Mouse (Mus musculus): ENCODE data around the gene Bglap. TPM values are rescaled to one million over a fixed set of nuclear protein-coding genes. Genes with fewer than 3 reads are reported as not detected.

Gene Bglap
- polyA plus RNA-seq, 1 experiment from 2014 or later: not detected

- peaks cover 46% of the 10 kb centered on the region for H3K36me3 ChIP-seq
- peaks cover 27% of the 10 kb centered on the region for H3K4me1 ChIP-seq
- WGBS: 87% methylated on average over 4 of the region's 4 CpGs
- H3K4me3 ChIP-seq (replicated peaks): no peak overlapping the region
- no peak overlapping the region for H3K27ac ChIP-seq (replicated peaks)
- no peak overlapping the region for H3K4me2 ChIP-seq
- H3K27me3 ChIP-seq (replicated peaks): no peaks in the 10 kb centered on the region
- no peak for ATAC-seq (ENCODE audit: low FRiP score)
- H3K9me3 ChIP-seq (replicated peaks): no peaks in the 10 kb centered on the region
- no peak overlapping the region for H3K9ac ChIP-seq (replicated peaks)
Measured at GRCm38 (mm10) chr3:88411681-88412080, 27.4 kb upstream of the Bglap start.

DNA sequence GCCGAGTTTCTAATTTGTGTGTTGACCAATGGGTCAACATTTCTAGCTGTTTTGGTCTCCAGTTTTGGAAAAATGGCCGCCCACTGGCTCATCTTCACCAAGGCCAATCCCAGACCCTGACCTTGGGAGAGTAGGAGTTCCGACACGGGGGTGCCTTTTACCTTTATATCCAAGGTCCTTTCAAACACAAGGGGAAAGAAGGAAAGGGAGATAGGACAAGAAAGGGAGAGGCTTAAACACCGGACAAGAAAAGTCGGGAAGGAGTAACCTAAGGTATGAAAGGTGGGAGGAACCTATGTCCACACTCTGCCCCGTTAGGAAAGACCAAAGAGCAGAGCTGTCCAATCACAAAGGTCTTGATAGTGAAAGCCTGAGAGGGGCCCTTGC, 26.4 kb upstream of the Bglap start:
- no peaks in the 10 kb centered on the region for H3K27me3 ChIP-seq (replicated peaks)
- H3K36me3 ChIP-seq: peaks cover 36% of the 10 kb centered on the region
- H3K4me2 ChIP-seq: peak overlapping the region; percentile 84
- H3K4me3 ChIP-seq (replicated peaks): peak overlapping the region; percentile 59
- H3K9ac ChIP-seq (replicated peaks): peak overlapping the region; percentile 74; the same call in 1 of the 2 replicates
- 24% methylated on average over 7 of the region's 7 CpGs for WGBS
- no peak for ATAC-seq (ENCODE audit: low FRiP score)
- peak overlapping the region; percentile 87 for H3K27ac ChIP-seq (replicated peaks)
- peaks cover 27% of the 10 kb centered on the region for H3K4me1 ChIP-seq
- H3K9me3 ChIP-seq (replicated peaks): no peaks in the 10 kb centered on the region

DNA sequence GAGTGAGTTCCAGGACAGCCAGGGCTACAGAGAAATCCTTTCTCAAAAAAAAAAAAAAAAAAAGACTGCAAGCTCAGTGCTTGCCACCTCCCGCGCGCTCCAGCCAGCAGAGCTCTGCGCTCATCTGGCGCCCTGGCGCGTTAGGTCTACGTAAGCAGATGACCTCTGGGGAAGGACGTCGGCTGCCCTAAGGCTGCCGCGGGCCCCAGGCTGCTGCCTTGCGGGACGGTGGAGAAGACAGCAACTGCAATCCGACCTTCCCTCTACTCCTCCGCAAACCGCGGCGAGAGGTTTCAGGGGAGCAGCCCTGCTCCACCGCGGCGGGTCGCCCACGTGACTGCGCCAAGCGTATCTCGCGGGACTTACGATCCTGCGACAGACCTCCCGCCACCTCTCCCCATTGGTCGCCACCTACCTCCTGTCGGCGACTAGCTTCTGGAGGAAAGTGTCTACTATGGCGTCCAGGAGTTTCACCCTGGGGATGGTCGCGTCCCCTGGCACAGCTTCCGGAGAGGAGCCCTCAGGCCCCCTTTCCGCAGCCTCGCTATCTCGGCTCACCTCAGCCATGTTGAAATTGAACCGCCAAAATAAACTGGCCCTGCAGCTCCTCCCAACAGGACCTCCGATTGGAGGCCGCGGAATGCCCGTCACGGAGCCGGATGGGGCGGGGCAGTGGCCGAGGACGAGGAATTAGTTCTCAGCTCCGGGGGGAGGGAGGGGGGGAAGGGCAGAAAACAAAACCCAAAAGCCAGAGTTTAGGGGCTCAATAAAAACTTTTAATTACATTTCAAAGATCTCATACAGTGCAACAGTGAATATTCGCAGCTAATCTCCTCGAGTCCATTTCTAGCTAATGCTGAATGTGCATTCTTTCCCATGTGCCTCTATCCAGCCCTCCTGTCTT, 25.7 kb upstream of the Bglap start, which contains the start of gene Pmf1:
Gene Pmf1 (minus strand): TSS at position 591 of the 904 bp plus-strand sequence.
- peak within 1 kb of the TSS; percentile 74 for H3K9ac ChIP-seq (replicated peaks)
- peaks cover 30% of the 10 kb centered on the region for H3K36me3 ChIP-seq
- peak within 1 kb of the TSS; percentile 84 for H3K4me2 ChIP-seq
- WGBS: under 1% methylated on average over 54 of the region's 54 CpGs
- peak within 1 kb of the TSS; percentile 87 for H3K27ac ChIP-seq (replicated peaks)
- peak within 1 kb of the TSS; percentile 59 for H3K4me3 ChIP-seq (replicated peaks)
- H3K9me3 ChIP-seq (replicated peaks): no peaks in the 10 kb centered on the region
- ATAC-seq (ENCODE audit: low FRiP score): peak; percentile 90
- H3K4me1 ChIP-seq: peaks cover 27% of the 10 kb centered on the region
- no peaks in the 10 kb centered on the region for H3K27me3 ChIP-seq (replicated peaks)

DNA sequence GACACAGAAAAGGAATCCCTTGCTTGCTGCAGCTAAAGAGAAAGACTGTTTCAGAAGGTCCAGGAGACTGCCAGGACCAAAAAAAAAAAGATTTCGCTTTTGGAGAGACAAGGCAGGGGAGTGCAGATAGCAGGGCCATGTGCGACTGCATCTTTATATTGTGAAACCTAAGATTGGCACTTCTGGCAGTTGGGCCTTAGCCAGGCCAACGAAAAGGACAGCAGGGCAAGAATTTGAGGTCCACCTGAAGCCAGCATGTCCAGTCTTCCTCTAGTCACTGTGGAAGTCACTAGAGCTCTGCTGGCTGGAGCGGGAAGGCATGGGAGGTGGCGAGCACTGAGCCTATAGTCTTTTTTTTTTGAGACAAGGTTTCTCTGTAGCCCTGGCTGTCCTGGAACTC, 24.7 kb upstream of the Bglap start:
- Histone ChIP-seq H3K27ac (replicated peaks) (no peak overlapping the region), H3K27me3 (replicated peaks) (no peaks in the 10 kb centered on the region), H3K4me2 (peak overlapping the region; percentile 84), H3K9me3 (replicated peaks) (no peaks in the 10 kb centered on the region), H3K36me3 (peaks cover 22% of the 10 kb centered on the region), H3K9ac (replicated peaks) (peak overlapping the region; percentile 74), H3K4me3 (replicated peaks) (peak overlapping the region; percentile 59; the same call in 1 of the 2 replicates), H3K4me1 (peaks cover 27% of the 10 kb centered on the region)
- ATAC-seq (ENCODE audit: low FRiP score): no peak
- WGBS: 76% methylated on average over 5 of the region's 5 CpGs

GRCm38 (mm10) chr3:88407529-88407928, 23.3 kb upstream of the Bglap start:
- H3K36me3 ChIP-seq: peaks cover 14% of the 10 kb centered on the region
- H3K9me3 ChIP-seq (replicated peaks): no peaks in the 10 kb centered on the region
- ATAC-seq (ENCODE audit: low FRiP score): no peak
- no peaks in the 10 kb centered on the region for H3K27me3 ChIP-seq (replicated peaks)
- peaks cover 27% of the 10 kb centered on the region for H3K4me1 ChIP-seq
- H3K4me3 ChIP-seq (replicated peaks): no peak overlapping the region
- WGBS: 57% methylated on average over 7 of the region's 7 CpGs
- H3K4me2 ChIP-seq: no peak overlapping the region
- no peak overlapping the region for H3K9ac ChIP-seq (replicated peaks)
- no peak overlapping the region for H3K27ac ChIP-seq (replicated peaks)

DNA sequence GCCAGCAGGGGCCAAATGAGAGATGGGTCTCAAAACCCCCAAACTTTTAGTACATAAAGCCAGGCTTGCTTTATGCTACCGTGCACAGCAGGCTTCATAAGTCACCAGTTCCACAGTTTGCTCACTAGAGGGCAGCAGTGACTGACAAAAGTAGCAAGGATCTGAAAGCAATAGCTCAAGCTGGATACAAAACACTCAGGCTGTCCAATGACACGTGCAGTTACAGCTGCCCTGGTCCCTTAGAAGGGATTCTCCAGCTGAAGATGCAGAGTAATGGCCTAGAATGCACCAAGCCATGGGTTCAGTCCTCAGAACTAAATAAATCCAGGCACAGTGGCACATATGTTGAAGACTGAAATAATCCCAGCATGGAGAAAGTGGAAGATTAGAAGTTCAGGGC, 22.8 kb upstream of the Bglap start:
- Histone ChIP-seq H3K4me2 (no peak overlapping the region), H3K27ac (replicated peaks) (no peak overlapping the region), H3K4me1 (peaks cover 27% of the 10 kb centered on the region), H3K4me3 (replicated peaks) (no peak overlapping the region), H3K9me3 (replicated peaks) (no peaks in the 10 kb centered on the region), H3K27me3 (replicated peaks) (no peaks in the 10 kb centered on the region), H3K36me3 (peaks cover 9% of the 10 kb centered on the region), H3K9ac (replicated peaks) (no peak overlapping the region)
- 0% methylated on average over 2 of the region's 2 CpGs for WGBS
- ATAC-seq (ENCODE audit: low FRiP score): no peak

- Histone ChIP-seq H3K4me2 (no peak overlapping the region), H3K27me3 (replicated peaks) (no peaks in the 10 kb centered on the region), H3K27ac (replicated peaks) (no peak overlapping the region), H3K9ac (replicated peaks) (no peak overlapping the region), H3K4me3 (replicated peaks) (no peak overlapping the region), H3K36me3 (no peaks in the 10 kb centered on the region), H3K9me3 (replicated peaks) (no peaks in the 10 kb centered on the region), H3K4me1 (peaks cover 6% of the 10 kb centered on the region; the same call in 1 of the 2 replicates)
- WGBS: 94% methylated on average over 10 of the region's 10 CpGs
- ATAC-seq (ENCODE audit: low FRiP score): no peak
Measured at GRCm38 (mm10) chr3:88403522-88404230, 19.4 kb upstream of the Bglap start.

DNA sequence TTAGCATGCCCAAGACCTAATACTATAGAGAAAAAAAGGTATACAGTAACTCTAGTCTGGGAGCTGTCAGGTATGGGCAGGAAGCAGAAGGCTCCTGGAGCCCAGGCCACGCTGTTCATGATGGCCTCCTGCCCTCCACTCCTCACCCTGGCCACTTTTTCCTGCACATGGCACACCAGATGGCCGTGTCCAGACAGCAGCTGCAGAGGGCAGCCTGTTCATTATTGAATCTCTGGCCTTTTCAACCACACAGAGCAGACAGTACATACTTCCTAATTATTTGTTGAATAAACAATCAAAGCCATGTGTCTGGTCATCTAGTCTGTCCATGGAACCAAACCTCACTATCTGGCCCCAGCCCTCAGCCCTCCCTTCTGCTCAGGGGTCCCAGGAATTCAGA, 14.4 kb upstream of the Bglap start:
- H3K27me3 ChIP-seq (replicated peaks): no peaks in the 10 kb centered on the region
- H3K9me3 ChIP-seq (replicated peaks): no peaks in the 10 kb centered on the region
- no peak for ATAC-seq (ENCODE audit: low FRiP score)
- H3K36me3 ChIP-seq: no peaks in the 10 kb centered on the region
- H3K27ac ChIP-seq (replicated peaks): no peak overlapping the region
- H3K4me2 ChIP-seq: no peak overlapping the region
- WGBS: 69% methylated on average over 2 of the region's 2 CpGs
- H3K9ac ChIP-seq (replicated peaks): no peak overlapping the region
- no peak overlapping the region for H3K4me3 ChIP-seq (replicated peaks)
- no peaks in the 10 kb centered on the region for H3K4me1 ChIP-seq

- ATAC-seq (ENCODE audit: low FRiP score): no peak
- 90% methylated on average over 8 of the region's 8 CpGs for WGBS
- no peaks in the 10 kb centered on the region for H3K27me3 ChIP-seq (replicated peaks)
Measured at GRCm38 (mm10) chr3:88395742-88396141, 11.5 kb upstream of the Bglap start.

GRCm38 (mm10) chr3:88395288-88395687, 11.0 kb upstream of the Bglap start:
- Histone ChIP-seq H3K9ac (replicated peaks) (no peak overlapping the region), H3K4me2 (no peak overlapping the region), H3K36me3 (no peaks in the 10 kb centered on the region), H3K4me1 (no peaks in the 10 kb centered on the region), H3K4me3 (replicated peaks) (no peak overlapping the region), H3K9me3 (replicated peaks) (no peaks in the 10 kb centered on the region), H3K27me3 (replicated peaks) (no peaks in the 10 kb centered on the region), H3K27ac (replicated peaks) (no peak overlapping the region)
- WGBS: 93% methylated on average over 6 of the region's 6 CpGs
- no peak for ATAC-seq (ENCODE audit: low FRiP score)

More at GRCm38 (mm10) chr3:88395742-88396141, 11.5 kb upstream of the Bglap start:
- H3K9ac ChIP-seq (replicated peaks): no peak overlapping the region
- no peaks in the 10 kb centered on the region for H3K9me3 ChIP-seq (replicated peaks)
- no peak overlapping the region for H3K4me3 ChIP-seq (replicated peaks)
- H3K27ac ChIP-seq (replicated peaks): no peak overlapping the region
- H3K36me3 ChIP-seq: no peaks in the 10 kb centered on the region
- H3K4me2 ChIP-seq: no peak overlapping the region
- H3K4me1 ChIP-seq: no peaks in the 10 kb centered on the region

DNA sequence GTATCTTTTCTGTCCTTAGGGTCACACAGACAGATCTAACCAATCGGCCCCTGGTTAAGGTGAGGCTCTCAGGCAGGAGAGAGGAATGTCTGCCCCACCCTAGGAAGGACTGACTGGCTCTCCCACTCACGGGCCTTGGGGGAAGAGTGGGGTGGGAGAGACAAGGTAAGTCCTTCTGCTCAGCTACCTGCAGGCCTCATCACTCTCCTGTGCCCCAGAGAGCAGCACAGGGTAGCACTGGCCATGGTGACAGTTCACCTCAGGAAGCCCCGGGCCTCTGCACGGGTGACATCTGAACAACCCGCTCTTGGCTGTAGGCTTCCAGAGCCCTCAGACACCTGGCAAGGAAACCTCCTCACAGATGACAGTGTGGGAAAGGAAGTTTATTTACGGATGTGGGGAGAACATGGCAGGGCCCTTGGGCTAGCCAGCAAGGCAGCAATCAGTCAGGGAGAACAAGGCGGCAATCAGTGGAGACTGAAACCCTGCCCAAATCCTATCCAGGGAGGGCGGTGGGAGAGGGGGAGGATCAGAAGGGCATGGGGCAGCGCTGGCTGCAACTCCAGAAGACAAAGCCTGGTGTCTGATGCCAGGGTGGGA, 9.6 kb upstream of the Bglap start:
- Histone ChIP-seq H3K36me3 (no peaks in the 10 kb centered on the region), H3K27me3 (replicated peaks) (no peaks in the 10 kb centered on the region), H3K4me2 (no peak overlapping the region), H3K9me3 (replicated peaks) (no peaks in the 10 kb centered on the region), H3K27ac (replicated peaks) (no peak overlapping the region), H3K4me3 (replicated peaks) (no peak overlapping the region), H3K4me1 (no peaks in the 10 kb centered on the region), H3K9ac (replicated peaks) (no peak overlapping the region)
- WGBS: 86% methylated on average over 9 of the region's 9 CpGs
- ATAC-seq (ENCODE audit: low FRiP score): no peak
